ENCODE assay signal across 11 mouse cellular contexts in the genomic region with DNA sequence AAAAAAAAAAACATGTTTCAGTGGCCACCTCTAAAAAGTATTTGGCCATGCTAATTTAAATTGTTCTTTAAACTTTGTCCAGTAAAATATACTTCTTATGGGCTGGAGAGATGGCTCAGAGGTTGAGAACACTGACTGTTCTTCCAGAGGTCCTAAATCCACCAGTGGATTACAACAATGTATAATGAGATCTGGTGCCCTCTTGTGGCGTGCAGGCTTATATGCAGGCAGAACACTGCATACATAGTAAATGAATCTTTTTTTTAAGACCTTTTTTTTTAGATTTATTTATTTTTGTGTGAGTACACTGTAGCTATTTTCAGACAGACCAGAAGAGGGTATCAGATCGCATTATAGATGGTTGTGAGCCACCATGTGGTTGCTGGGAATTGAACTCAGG. TPM values are rescaled to one million over a fixed set of nuclear protein-coding genes. Genes with fewer than 3 reads are reported as not detected.
DNase-seq lines count a peak whose midpoint lies in the region; ATAC-seq and TF ChIP-seq lines count a peak whose summit lies in the region.
"Had no signal": no experiment of that assay in that cellular context is flagged by ENCODE, and none has a peak within 500 bp of the region (broad histone marks: within the 10 kb centered on the region; RNA-seq: fewer than 3 reads in every experiment).

No protein-coding gene starts in this region.

- TF ChIP-seq CTCF in heart, adult 2 months (IDR thresholded peaks at IDR 0.05), result peak; percentile 77
- TF ChIP-seq CTCF in midbrain, postnatal 0 days (IDR thresholded peaks at IDR 0.05), result peak; percentile 65

- no peak for ATAC-seq in heart, embryonic 11.5 days (replicated peaks; ENCODE audit: insufficient number of reproducible peaks, low FRiP score, low TSS enrichment)
- ATAC-seq in midbrain, postnatal 0 days (ENCODE audit: low FRiP score), result no peak
- no peak for ATAC-seq in midbrain, embryonic 13.5 days

- H3K4me1 ChIP-seq in heart, adult 2 months (ENCODE audit: control insufficient read depth, insufficient read depth, low read length), result no peaks in the 10 kb centered on the region; the same call in none of the 2 replicates
- H3K4me1 ChIP-seq in heart, embryonic 11.5 days (ENCODE audit: control insufficient read depth, insufficient read depth, low read length), result no peaks in the 10 kb centered on the region
- no peaks in the 10 kb centered on the region for H3K4me1 ChIP-seq in midbrain, postnatal 0 days (ENCODE audit: insufficient read depth, low read length)
- H3K4me1 ChIP-seq in midbrain, embryonic 13.5 days (replicated peaks), result no peaks in the 10 kb centered on the region
- H3K4me1 ChIP-seq in hindbrain, embryonic 10.5 days (replicated peaks), result no peaks in the 10 kb centered on the region
- H3K4me1 ChIP-seq: heart, embryonic 15.5 days; megakaryocyte, embryonic 14.5 days; stomach, embryonic 15.5 days had no signal

- no peak for TF ChIP-seq EP300 in heart, adult 2 months (IDR thresholded peaks at IDR 0.05; ENCODE audit: insufficient read depth, low read depth, low read length)

- H3K79me2 ChIP-seq in heart, adult 2 months (replicated peaks; ENCODE audit: control insufficient read depth, insufficient read depth, low read length), result no peaks in the 10 kb centered on the region

- H3K9me3 ChIP-seq in heart, embryonic 11.5 days (replicated peaks; ENCODE audit: control insufficient read depth, low read length), result no peaks in the 10 kb centered on the region
- no peaks in the 10 kb centered on the region for H3K9me3 ChIP-seq in midbrain, postnatal 0 days (ENCODE audit: low read length)
- H3K9me3 ChIP-seq in midbrain, embryonic 13.5 days, result no peaks in the 10 kb centered on the region
- no peaks in the 10 kb centered on the region for H3K9me3 ChIP-seq in hindbrain, embryonic 10.5 days
- H3K9me3 ChIP-seq: heart, embryonic 15.5 days; megakaryocyte, embryonic 14.5 days; stomach, embryonic 15.5 days had no signal

- 47% methylated on average over 2 of the region's 2 CpGs for whole genome bisulfite sequencing in heart, adult 2 months
- 60% methylated on average over 2 of the region's 2 CpGs for WGBS in heart, embryonic 11.5 days (ENCODE audit: insufficient replicate concordance)
- WGBS in midbrain, postnatal 0 days, result 45% methylated on average over 2 of the region's 2 CpGs
- 66% methylated on average over 2 of the region's 2 CpGs for WGBS in midbrain, embryonic 13.5 days
- 69% methylated on average over 2 of the region's 2 CpGs for WGBS in hindbrain, embryonic 10.5 days

- no peak for DNase-seq in heart, adult 2 months
- peak; percentile 30 for DNase-seq in midbrain, postnatal 0 days (ENCODE audit: low spot score)
- peak; percentile 8 for DNase-seq in embryo, embryonic 11.5 days (ENCODE audit: low read depth, low spot score)
- peak; percentile 26 for DNase-seq in thymus, postnatal 0 days (ENCODE audit: low spot score)
- DNase-seq in urinary bladder, adult 18-20 months (ENCODE audit: low spot score in 2 of 2), result no peak
- no peak for DNase-seq in hindbrain, embryonic 10.5 days (ENCODE audit: low spot score)

- no peaks in the 10 kb centered on the region for H3K27me3 ChIP-seq in heart, adult 2 months (ENCODE audit: control insufficient read depth, insufficient read depth, low read length)
- no peaks in the 10 kb centered on the region for H3K27me3 ChIP-seq in heart, embryonic 11.5 days (ENCODE audit: control insufficient read depth, insufficient read depth, low read length)
- no peaks in the 10 kb centered on the region for H3K27me3 ChIP-seq in midbrain, postnatal 0 days (ENCODE audit: insufficient read depth, low read length)
- no peaks in the 10 kb centered on the region for H3K27me3 ChIP-seq in midbrain, embryonic 13.5 days
- H3K27me3 ChIP-seq in hindbrain, embryonic 10.5 days (ENCODE audit: insufficient read depth, poor library complexity, severe bottlenecking), result no peaks in the 10 kb centered on the region
- H3K27me3 ChIP-seq: heart, embryonic 15.5 days; megakaryocyte, embryonic 14.5 days; stomach, embryonic 15.5 days had no signal

- no peak overlapping the region for H3K9ac ChIP-seq in heart, adult 2 months (ENCODE audit: low read depth, low read length)
- no peak overlapping the region for H3K9ac ChIP-seq in heart, embryonic 11.5 days (ENCODE audit: low read depth, low read length)
- no peak overlapping the region for H3K9ac ChIP-seq in midbrain, postnatal 0 days (replicated peaks; ENCODE audit: low read length, poor library complexity, severe bottlenecking)
- H3K9ac ChIP-seq in midbrain, embryonic 13.5 days (replicated peaks), result no peak overlapping the region
- H3K9ac ChIP-seq: heart, embryonic 15.5 days; stomach, embryonic 15.5 days had no signal

- H3K4me2 ChIP-seq in heart, embryonic 11.5 days, result no peak overlapping the region
- no peak overlapping the region for H3K4me2 ChIP-seq in midbrain, postnatal 0 days (ENCODE audit: low read depth, low read length, poor library complexity, severe bottlenecking)
- no peak overlapping the region for H3K4me2 ChIP-seq in midbrain, embryonic 13.5 days (replicated peaks)
- H3K4me2 ChIP-seq: heart, embryonic 15.5 days; stomach, embryonic 15.5 days had no signal

- H3K27ac ChIP-seq in heart, adult 2 months, result no peak overlapping the region
- H3K27ac ChIP-seq in heart, embryonic 11.5 days (ENCODE audit: low read depth, low read length), result no peak overlapping the region
- H3K27ac ChIP-seq in midbrain, postnatal 0 days (ENCODE audit: low read depth, low read length), result no peak overlapping the region
- H3K27ac ChIP-seq in midbrain, embryonic 13.5 days, result no peak overlapping the region
- H3K27ac ChIP-seq in hindbrain, embryonic 10.5 days, result no peak overlapping the region
- H3K27ac ChIP-seq: heart, embryonic 15.5 days; stomach, embryonic 15.5 days had no signal

- no peak overlapping the region for H3K4me3 ChIP-seq in heart, adult 2 months
- no peak overlapping the region for H3K4me3 ChIP-seq in heart, embryonic 11.5 days (ENCODE audit: low read depth, low read length)
- no peak overlapping the region for H3K4me3 ChIP-seq in midbrain, postnatal 0 days (ENCODE audit: low read depth, low read length)
- H3K4me3 ChIP-seq in midbrain, embryonic 13.5 days (replicated peaks), result no peak overlapping the region
- no peak overlapping the region for H3K4me3 ChIP-seq in hindbrain, embryonic 10.5 days
- H3K4me3 ChIP-seq: heart, embryonic 15.5 days; megakaryocyte, embryonic 14.5 days; stomach, embryonic 15.5 days had no signal

- intact Hi-C loops in heart, adult 2 months (cut with DNase I), result no loop called here

- TF ChIP-seq POLR2A in heart, adult 2 months (IDR thresholded peaks at IDR 0.05; ENCODE audit: insufficient read depth, low read depth, low read length), result no peak

- no peaks in the 10 kb centered on the region for H3K36me3 ChIP-seq in heart, adult 2 months (ENCODE audit: control insufficient read depth, insufficient read depth, low read length)
- no peaks in the 10 kb centered on the region for H3K36me3 ChIP-seq in heart, embryonic 11.5 days (ENCODE audit: control insufficient read depth, insufficient read depth, low read length)
- H3K36me3 ChIP-seq in midbrain, postnatal 0 days (ENCODE audit: insufficient read depth, low read length), result peaks cover 8% of the 10 kb centered on the region; the same call in 1 of the 2 replicates
- peaks cover 39% of the 10 kb centered on the region for H3K36me3 ChIP-seq in midbrain, embryonic 13.5 days
- peaks cover 89% of the 10 kb centered on the region for H3K36me3 ChIP-seq in hindbrain, embryonic 10.5 days
- H3K36me3 ChIP-seq: heart, embryonic 15.5 days; stomach, embryonic 15.5 days had no signal

RNA-seq across cellular contexts. Expression of gene Phf6, which starts 37.6 kb away (rescaled TPM):
- total RNA-seq in heart, adult 2 months (2021), result 1 to 10 TPM; 4.6 to 5.1 TPM
- polyA plus RNA-seq in heart, adult 2 months (2012; rRNA removed), result 1.0 and 2.9 TPM in 2 replicates
- polyA plus RNA-seq in heart, embryonic 11.5 days (2014; fragmentation: Nextera tagmentation; extraction: Ambion mirVana), result 28.3 and 31.3 TPM in 2 replicates
- total RNA-seq in midbrain, postnatal 0 days (2014; rRNA removed), result 44.9 and 45.3 TPM in 2 replicates
- 37.1 and 40.6 TPM in 2 replicates for polyA plus RNA-seq in midbrain, postnatal 0 days (2015; fragmentation: Nextera tagmentation; extraction: Ambion mirVana)
- 91.0 and 94.3 TPM in 2 replicates for polyA plus RNA-seq in midbrain, embryonic 13.5 days (2015; fragmentation: Nextera tagmentation; extraction: Ambion mirVana)
- polyA plus RNA-seq in thymus, postnatal 0 days (2015; fragmentation: Nextera tagmentation; extraction: Ambion mirVana), result 34.1 and 35.2 TPM in 2 replicates
- polyA plus RNA-seq in hindbrain, embryonic 10.5 days (2016; fragmentation: Nextera tagmentation; extraction: Ambion mirVana), result 70.8 and 92.4 TPM in 2 replicates

RNA-seq across cellular contexts. Expression of gene Hprt, which starts 38.2 kb away (rescaled TPM):
- 10 to 100 TPM; 47.4 to 65.8 TPM for total RNA-seq in heart, adult 2 months (2021)
- 16.1 and 41.6 TPM in 2 replicates for polyA plus RNA-seq in heart, adult 2 months (2012; rRNA removed)
- 172 and 183 TPM in 2 replicates for polyA plus RNA-seq in heart, embryonic 11.5 days (2014; fragmentation: Nextera tagmentation; extraction: Ambion mirVana)
- 46.5 and 66.8 TPM in 2 replicates for total RNA-seq in midbrain, postnatal 0 days (2014; rRNA removed)
- 179 and 183 TPM in 2 replicates for polyA plus RNA-seq in midbrain, postnatal 0 days (2015; fragmentation: Nextera tagmentation; extraction: Ambion mirVana)
- polyA plus RNA-seq in midbrain, embryonic 13.5 days (2015; fragmentation: Nextera tagmentation; extraction: Ambion mirVana), result 57.4 and 62.6 TPM in 2 replicates
- 322 and 331 TPM in 2 replicates for polyA plus RNA-seq in thymus, postnatal 0 days (2015; fragmentation: Nextera tagmentation; extraction: Ambion mirVana)
- 80.5 and 104 TPM in 2 replicates for polyA plus RNA-seq in hindbrain, embryonic 10.5 days (2016; fragmentation: Nextera tagmentation; extraction: Ambion mirVana)

Comparison
In these comparisons a context has a peak if more than half of its experiments do, and no peak if none do; other contexts are left out.
1. DNase-seq: peak in midbrain, postnatal 0 days (single experiment), embryo, embryonic 11.5 days (single experiment) and thymus, postnatal 0 days (single experiment); none in heart, adult 2 months (0 of 2), urinary bladder, adult 18-20 months (0 of 2) and hindbrain, embryonic 10.5 days (single experiment).